Mouse (Mus musculus) intestine, embryonic 16.5 days (tissue): ENCODE results near the gene Tmem229b. TPM values are rescaled to one million over a fixed set of nuclear protein-coding genes. Genes with fewer than 3 reads are reported as not detected.
"Not testable (repeated sequence)": the region's sequence is repeated elsewhere in the genome, so short reads cannot be mapped to it uniquely, and the experiment has no call there.

ENCODE experiments used
- ATAC-seq: fragments of 200-750 bp; cut with Nextera tagmentation; 2 replicates; pipeline ENCODE4 v1.8.0; 2017; ENCODE audit warnings: moderate TSS enrichment, moderate library complexity
- H3K27ac ChIP-seq: fragments of 300-500 bp; sonication (generic); 2 replicates; pipeline ENCODE4 v1.5.1; 2014; ENCODE audit warnings: mild to moderate bottlenecking, low read length
- H3K27me3 ChIP-seq: fragments of 300-500 bp; sonication (generic); replicated peaks from 2 replicates; pipeline ENCODE4 v1.6.1; 2014; ENCODE audit warnings: low read length, control low read depth, mixed read lengths; ENCODE audit not compliant: control insufficient read depth, insufficient read depth
- H3K36me3 ChIP-seq: fragments of 300-500 bp; sonication (generic); 2 replicates; pipeline ENCODE4 v1.6.1; 2014; ENCODE audit warnings: low read length, control low read depth; ENCODE audit not compliant: control insufficient read depth, insufficient read depth
- H3K4me1 ChIP-seq: fragments of 300-500 bp; sonication (generic); 2 replicates; pipeline ENCODE4 v1.6.1; 2014; ENCODE audit warnings: low read length, control low read depth, mixed read lengths; ENCODE audit not compliant: control insufficient read depth, insufficient read depth
- H3K4me2 ChIP-seq: fragments of 300-500 bp; sonication (generic); 2 replicates; pipeline ENCODE4 v1.6.1; 2014; ENCODE audit warnings: low read depth, low read length, control low read depth
- H3K4me3 ChIP-seq: fragments of 300-500 bp; sonication (generic); 2 replicates; pipeline ENCODE4 v1.5.1; 2014; ENCODE audit warnings: mild to moderate bottlenecking, low read length
- H3K9ac ChIP-seq: fragments of 300-500 bp; sonication (generic); 2 replicates; pipeline ENCODE4 v1.6.1; 2014; ENCODE audit warnings: low read depth, low read length
- H3K9me3 ChIP-seq: fragments of 300-500 bp; sonication (generic); 2 replicates; pipeline ENCODE4 v1.6.1; 2016; ENCODE audit warnings: low read length, control low read depth; ENCODE audit not compliant: control insufficient read depth
- WGBS: fragments of 180-500 bp; shearing (Covaris S2); extraction: QIAGEN DNeasy Blood & Tissue Kit; methylation state at CpG from one replicate; pipeline ENCODE4 v1.1.7; 2014; 5-methylcytosine and 5-hydroxymethylcytosine counted together
- polyA plus RNA-seq: library from polyadenylated mRNA; unstranded; fragments of >200 nt; fragmentation: Nextera tagmentation; extraction: Ambion mirVana; gene quantifications from 2 replicates; pipeline ENCODE4 v1.2.1, GENCODE M21; 2015

Gene Tmem229b
- polyA plus RNA-seq, 1 experiment from 2014 or later, result 5.1 TPM

- no peaks in the 10 kb centered on the region for H3K9me3 ChIP-seq
- H3K27me3 ChIP-seq, result no peaks in the 10 kb centered on the region
- H3K4me3 ChIP-seq, result no peak overlapping the region
- H3K4me1 ChIP-seq, result 0 out of 2 replicates have a peak, but pooled peaks cover 5% of the 10 kb centered on the region
- H3K4me2 ChIP-seq, result no peak overlapping the region
- no peak overlapping the region for H3K9ac ChIP-seq
- no peak for ATAC-seq
- no peaks in the 10 kb centered on the region for H3K36me3 ChIP-seq
- no peak overlapping the region for H3K27ac ChIP-seq
- WGBS, result 88% methylated on average over 4 of the region's 4 CpGs
Observed at GRCm38 (mm10) chr12:78975836-78976235, 31.6 kb downstream of the Tmem229b start.

DNA sequence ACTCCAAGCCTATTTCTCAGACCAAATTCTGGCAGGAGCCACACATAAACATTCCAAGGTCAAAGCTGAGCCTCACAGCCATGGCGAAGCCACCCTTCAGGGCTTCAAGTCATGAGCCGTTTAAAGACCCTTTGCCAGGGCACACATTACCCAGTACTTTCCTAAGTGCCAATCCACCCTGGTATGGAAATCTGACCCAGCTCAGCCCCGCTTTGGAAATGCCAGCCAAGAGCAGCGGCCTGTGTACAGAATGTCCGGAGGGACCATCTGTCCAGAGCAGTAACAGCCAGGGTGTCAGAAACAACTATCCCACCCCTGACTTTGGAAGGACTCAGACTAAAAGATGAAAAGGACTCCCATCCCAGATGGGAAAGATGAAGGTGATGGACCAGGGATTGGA, 32.7 kb downstream of the Tmem229b start:
- Histone ChIP-seq H3K4me2 (no peak overlapping the region), H3K9me3 (no peaks in the 10 kb centered on the region), H3K4me1 (no peaks in the 10 kb centered on the region), H3K36me3 (no peaks in the 10 kb centered on the region), H3K4me3 (no peak overlapping the region), H3K27me3 (no peaks in the 10 kb centered on the region), H3K9ac (no peak overlapping the region), H3K27ac (no peak overlapping the region)
- no peak for ATAC-seq
- WGBS, result 91% methylated on average over 5 of the region's 5 CpGs

- no peaks in the 10 kb centered on the region for H3K4me1 ChIP-seq
- no peak overlapping the region for H3K9ac ChIP-seq
- WGBS, result 79% methylated on average over 2 of the region's 2 CpGs
- H3K9me3 ChIP-seq, result no peaks in the 10 kb centered on the region
- H3K4me2 ChIP-seq, result no peak overlapping the region
- no peaks in the 10 kb centered on the region for H3K27me3 ChIP-seq
- ATAC-seq, result no peak
- no peaks in the 10 kb centered on the region for H3K36me3 ChIP-seq
- no peak overlapping the region for H3K4me3 ChIP-seq
- no peak overlapping the region for H3K27ac ChIP-seq
Observed at GRCm38 (mm10) chr12:78973779-78974178, 33.6 kb downstream of the Tmem229b start.

DNA sequence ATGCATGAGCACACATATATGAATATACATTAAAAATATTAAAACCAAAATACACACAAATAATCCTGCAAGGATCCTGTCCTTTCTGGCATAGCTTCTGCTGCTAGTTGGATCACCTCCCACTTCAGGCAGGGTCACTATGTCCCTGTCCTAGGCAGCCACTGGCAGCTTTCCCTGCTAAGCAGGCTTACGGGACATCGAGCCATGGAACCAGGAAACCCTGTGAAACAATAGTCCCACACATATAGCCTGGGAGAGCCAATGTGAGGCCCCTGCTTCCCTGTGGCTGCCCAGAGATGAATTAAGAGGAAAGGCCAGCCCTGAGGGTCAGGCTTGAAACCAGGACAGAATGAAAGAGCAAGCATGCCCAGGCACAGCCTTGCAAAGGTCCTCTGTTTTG, 35.8 kb downstream of the Tmem229b start:
- Histone ChIP-seq H3K9me3 (no peaks in the 10 kb centered on the region), H3K4me3 (no peak overlapping the region), H3K27ac (no peak overlapping the region), H3K36me3 (no peaks in the 10 kb centered on the region), H3K4me2 (no peak overlapping the region), H3K27me3 (no peaks in the 10 kb centered on the region), H3K9ac (no peak overlapping the region), H3K4me1 (no peaks in the 10 kb centered on the region)
- WGBS, result 62% methylated on average over 2 of the region's 2 CpGs
- ATAC-seq, result no peak

DNA sequence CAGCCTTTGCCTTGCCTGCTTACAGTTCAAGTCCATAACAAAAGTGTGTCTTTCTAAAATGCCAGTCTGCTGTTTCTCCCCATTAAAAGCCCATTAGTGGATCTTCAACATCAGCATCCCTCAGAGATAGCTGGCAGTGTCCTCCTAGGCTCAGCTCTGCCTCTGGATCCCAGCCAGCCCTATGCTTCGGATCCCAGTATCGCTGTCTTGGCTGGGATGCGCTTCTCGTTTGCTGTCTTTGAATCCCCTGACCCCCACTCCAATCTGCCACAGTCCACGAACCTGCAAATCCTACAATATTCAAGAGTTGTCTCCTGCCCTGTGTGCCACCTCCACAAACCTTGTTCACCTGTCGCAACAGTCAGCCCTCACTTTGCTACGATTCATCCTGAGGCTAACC, 36.7 kb downstream of the Tmem229b start:
- no peak overlapping the region for H3K4me2 ChIP-seq
- H3K9ac ChIP-seq, result no peak overlapping the region
- ATAC-seq, result no peak
- 86% methylated on average over 7 of the region's 7 CpGs for WGBS
- no peak overlapping the region for H3K27ac ChIP-seq
- H3K4me3 ChIP-seq, result no peak overlapping the region
- H3K36me3 ChIP-seq, result no peaks in the 10 kb centered on the region
- H3K9me3 ChIP-seq, result no peaks in the 10 kb centered on the region
- H3K27me3 ChIP-seq, result no peaks in the 10 kb centered on the region
- no peaks in the 10 kb centered on the region for H3K4me1 ChIP-seq

DNA sequence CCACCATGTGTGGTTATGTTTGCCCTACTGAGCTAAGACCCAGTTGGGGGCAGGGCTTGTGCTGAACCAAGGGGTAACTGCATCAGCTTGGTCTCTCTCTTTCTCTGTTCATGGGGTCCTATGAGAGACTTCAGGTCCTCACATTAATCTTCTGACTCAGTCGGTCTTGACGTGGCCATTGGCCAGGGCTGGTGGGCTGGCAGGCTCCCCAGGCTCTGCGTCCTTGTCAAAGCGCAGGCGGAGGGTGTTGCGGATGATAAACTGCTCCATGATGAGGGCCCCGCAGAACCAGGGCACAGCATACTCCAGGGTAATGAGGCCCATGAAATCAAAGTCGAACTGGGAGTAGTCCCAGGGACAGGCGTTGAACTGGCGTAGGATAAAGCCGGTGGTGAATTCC, 42.9 kb downstream of the Tmem229b start:
- not testable (repeated sequence) for H3K9ac ChIP-seq, H3K9me3 ChIP-seq, H3K4me1 ChIP-seq, H3K27me3 ChIP-seq, H3K27ac ChIP-seq, H3K4me2 ChIP-seq, H3K4me3 ChIP-seq, H3K36me3 ChIP-seq, ATAC-seq
- WGBS, result 80% methylated on average over 11 of the region's 11 CpGs

DNA sequence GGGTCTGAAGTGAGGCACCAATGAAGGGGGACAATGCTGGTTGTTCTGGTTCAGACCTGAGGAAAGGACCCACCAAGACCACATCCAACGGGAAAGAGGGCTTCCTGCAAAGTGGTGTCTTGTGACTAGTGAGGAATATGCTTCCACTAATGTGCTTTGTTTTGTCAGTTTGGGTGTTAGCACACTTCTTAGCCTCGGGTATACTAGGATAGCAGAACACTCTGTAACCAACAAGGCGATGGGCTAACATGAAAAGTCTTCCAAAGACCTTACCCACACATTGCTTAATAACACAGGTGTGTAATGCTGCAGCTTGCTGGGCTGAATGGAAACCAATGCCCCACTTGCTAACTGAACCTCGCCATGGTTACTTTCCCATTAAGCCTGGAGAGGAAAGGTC, 51.0 kb downstream of the Tmem229b start:
- Histone ChIP-seq H3K36me3 (no peaks in the 10 kb centered on the region), H3K27ac (no peak overlapping the region), H3K4me2 (no peak overlapping the region), H3K4me3 (no peak overlapping the region), H3K27me3 (no peaks in the 10 kb centered on the region), H3K4me1 (no peaks in the 10 kb centered on the region), H3K9ac (no peak overlapping the region), H3K9me3 (peaks cover 4% of the 10 kb centered on the region; the same call in 1 of the 2 replicates)
- ATAC-seq, result no peak
- 88% methylated on average over 4 of the region's 4 CpGs for WGBS

- 61% methylated on average over 3 of the region's 3 CpGs for WGBS
- no peaks in the 10 kb centered on the region for H3K27me3 ChIP-seq
- H3K4me1 ChIP-seq, result peaks cover 4% of the 10 kb centered on the region; the same call in 1 of the 2 replicates
- H3K4me2 ChIP-seq, result no peak overlapping the region
- H3K9ac ChIP-seq, result no peak overlapping the region
- no peak overlapping the region for H3K4me3 ChIP-seq
- H3K27ac ChIP-seq, result no peak overlapping the region
- ATAC-seq, result no peak
- peaks cover 4% of the 10 kb centered on the region; the same call in 1 of the 2 replicates for H3K9me3 ChIP-seq
- H3K36me3 ChIP-seq, result no peaks in the 10 kb centered on the region
Observed at GRCm38 (mm10) chr12:78952484-78952883, 54.9 kb downstream of the Tmem229b start.

- Histone ChIP-seq H3K36me3 (no peaks in the 10 kb centered on the region), H3K9me3 (peaks cover 4% of the 10 kb centered on the region; the same call in 1 of the 2 replicates), H3K9ac (no peak overlapping the region), H3K4me2 (no peak overlapping the region), H3K27me3 (no peaks in the 10 kb centered on the region), H3K4me1 (peaks cover 4% of the 10 kb centered on the region; the same call in 1 of the 2 replicates), H3K4me3 (no peak overlapping the region), H3K27ac (no peak overlapping the region)
- WGBS, result 65% methylated on average over 11 of the region's 11 CpGs
- ATAC-seq, result no peak
Observed at GRCm38 (mm10) chr12:78952053-78952452, 55.4 kb downstream of the Tmem229b start.

DNA sequence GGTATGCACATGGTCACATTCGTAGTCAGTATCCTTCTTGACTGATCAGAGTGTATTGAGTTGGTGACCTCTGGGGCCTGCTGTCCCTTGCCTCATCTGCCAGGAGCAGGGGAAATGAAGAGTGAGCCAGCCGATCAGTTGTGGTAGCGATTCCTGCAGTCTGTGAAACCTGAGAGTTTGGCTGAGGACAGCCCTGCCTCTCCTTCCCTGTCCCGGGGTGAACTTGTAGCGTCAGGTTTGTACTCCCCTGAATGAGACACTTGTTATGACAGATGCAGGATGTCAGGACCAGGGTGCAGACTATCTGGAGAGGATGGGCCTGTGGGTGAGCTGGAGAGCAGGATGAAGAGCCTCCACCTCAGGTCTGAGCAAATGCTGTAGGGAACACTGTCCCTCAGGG, 59.8 kb downstream of the Tmem229b start:
- Histone ChIP-seq H3K9ac (no peak overlapping the region), H3K27ac (no peak overlapping the region), H3K4me3 (no peak overlapping the region), H3K4me1 (peaks cover 4% of the 10 kb centered on the region; the same call in 1 of the 2 replicates), H3K4me2 (no peak overlapping the region), H3K27me3 (no peaks in the 10 kb centered on the region), H3K9me3 (no peaks in the 10 kb centered on the region), H3K36me3 (no peaks in the 10 kb centered on the region)
- WGBS, result 60% methylated on average over 5 of the region's 5 CpGs
- no peak for ATAC-seq
